Mouse (Mus musculus) forebrain, embryonic 13.5 days (tissue): ENCODE results near the gene Pgc. TPM values are rescaled to one million over a fixed set of nuclear protein-coding genes. Genes with fewer than 3 reads are reported as not detected.

Source experiments
- ATAC-seq: fragments of 200-750 bp; cut with Nextera tagmentation; 2 replicates; pipeline ENCODE4 v1.8.0; 2017
- H3K27ac ChIP-seq: fragments of 300-500 bp; sonication (generic); 2 replicates; pipeline ENCODE4 v1.5.1; 2015; ENCODE audit warnings: inconsistent platforms, mild to moderate bottlenecking, moderate library complexity
- H3K27me3 ChIP-seq: fragments of 300-500 bp; sonication (generic); 2 replicates; pipeline ENCODE4 v1.6.1; 2015; ENCODE audit warnings: mild to moderate bottlenecking, inconsistent platforms
- H3K36me3 ChIP-seq: fragments of 300-500 bp; sonication (generic); 2 replicates; pipeline ENCODE4 v1.6.1; 2015; ENCODE audit warnings: mild to moderate bottlenecking, inconsistent platforms; ENCODE audit not compliant: poor library complexity, severe bottlenecking
- H3K4me1 ChIP-seq: fragments of 300-500 bp; sonication (generic); 2 replicates; pipeline ENCODE4 v1.6.1; 2015; ENCODE audit warnings: inconsistent platforms
- H3K4me2 ChIP-seq: fragments of 300-500 bp; sonication (generic); 2 replicates; pipeline ENCODE4 v1.6.1; 2015; ENCODE audit warnings: inconsistent platforms, mild to moderate bottlenecking, moderate library complexity
- H3K4me3 ChIP-seq: fragments of 300-500 bp; sonication (generic); 2 replicates; pipeline ENCODE4 v1.5.1; 2015; ENCODE audit warnings: mild to moderate bottlenecking, inconsistent platforms
- H3K9ac ChIP-seq: fragments of 300-500 bp; sonication (generic); 2 replicates; pipeline ENCODE4 v1.6.1; 2015; ENCODE audit warnings: mild to moderate bottlenecking, inconsistent platforms
- H3K9me3 ChIP-seq: fragments of 300-500 bp; sonication (generic); replicated peaks from 2 replicates; pipeline ENCODE4 v1.6.1; 2016; ENCODE audit warnings: inconsistent platforms
- WGBS: fragments of 180-500 bp; shearing (Covaris S2); methylation state at CpG from one replicate; pipeline ENCODE4 v1.1.7; 2015; 5-methylcytosine and 5-hydroxymethylcytosine counted together
- polyA plus RNA-seq: library from polyadenylated mRNA; unstranded; fragments of >200 nt; fragmentation: Nextera tagmentation; extraction: Ambion mirVana; gene quantifications from 2 replicates; pipeline ENCODE4 v1.2.1, GENCODE M21; 2015

Gene Pgc
- polyA plus RNA-seq, 1 experiment from 2014 or later: not detected

DNA sequence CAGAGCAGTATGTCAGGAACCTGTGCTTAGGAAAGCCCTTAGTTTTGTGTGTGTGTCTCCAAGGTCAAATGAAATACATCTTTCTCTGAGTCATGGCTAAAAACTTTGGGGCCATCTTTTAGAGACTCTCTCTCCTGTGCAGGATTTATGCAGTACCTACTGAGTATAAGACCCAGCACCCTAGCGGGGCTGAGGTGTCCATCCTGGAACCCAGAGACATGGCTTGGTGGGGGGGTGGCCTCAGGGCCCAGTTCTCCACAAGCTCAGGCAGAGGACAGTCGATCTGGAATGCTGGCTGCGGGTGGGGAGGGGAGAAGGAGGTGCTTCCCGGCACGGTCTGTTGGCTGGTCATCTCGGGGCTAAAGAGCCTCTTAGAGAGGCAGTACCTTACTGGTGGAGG lies 29.7 kb downstream of the Pgc start:
- Histone ChIP-seq H3K36me3 (no peaks in the 10 kb centered on the region), H3K9me3 (no peaks in the 10 kb centered on the region; the same call in 1 of the 2 replicates), H3K4me3 (no peak overlapping the region), H3K4me2 (no peak overlapping the region), H3K4me1 (no peaks in the 10 kb centered on the region; the same call in 1 of the 2 replicates), H3K27me3 (no peaks in the 10 kb centered on the region), H3K27ac (no peak overlapping the region), H3K9ac (no peak overlapping the region)
- ATAC-seq: no peak
- 45% methylated on average over 6 of the region's 6 CpGs for WGBS

GRCm38 (mm10) chr17:47757056-47757610 lies 30.5 kb downstream of the Pgc start:
- Histone ChIP-seq H3K4me1 (no peaks in the 10 kb centered on the region; the same call in 1 of the 2 replicates), H3K9ac (no peak overlapping the region), H3K9me3 (no peaks in the 10 kb centered on the region), H3K4me2 (no peak overlapping the region), H3K27me3 (no peaks in the 10 kb centered on the region), H3K4me3 (no peak overlapping the region), H3K27ac (no peak overlapping the region), H3K36me3 (no peaks in the 10 kb centered on the region)
- 89% methylated on average over 7 of the region's 7 CpGs for WGBS
- ATAC-seq: no peak

DNA sequence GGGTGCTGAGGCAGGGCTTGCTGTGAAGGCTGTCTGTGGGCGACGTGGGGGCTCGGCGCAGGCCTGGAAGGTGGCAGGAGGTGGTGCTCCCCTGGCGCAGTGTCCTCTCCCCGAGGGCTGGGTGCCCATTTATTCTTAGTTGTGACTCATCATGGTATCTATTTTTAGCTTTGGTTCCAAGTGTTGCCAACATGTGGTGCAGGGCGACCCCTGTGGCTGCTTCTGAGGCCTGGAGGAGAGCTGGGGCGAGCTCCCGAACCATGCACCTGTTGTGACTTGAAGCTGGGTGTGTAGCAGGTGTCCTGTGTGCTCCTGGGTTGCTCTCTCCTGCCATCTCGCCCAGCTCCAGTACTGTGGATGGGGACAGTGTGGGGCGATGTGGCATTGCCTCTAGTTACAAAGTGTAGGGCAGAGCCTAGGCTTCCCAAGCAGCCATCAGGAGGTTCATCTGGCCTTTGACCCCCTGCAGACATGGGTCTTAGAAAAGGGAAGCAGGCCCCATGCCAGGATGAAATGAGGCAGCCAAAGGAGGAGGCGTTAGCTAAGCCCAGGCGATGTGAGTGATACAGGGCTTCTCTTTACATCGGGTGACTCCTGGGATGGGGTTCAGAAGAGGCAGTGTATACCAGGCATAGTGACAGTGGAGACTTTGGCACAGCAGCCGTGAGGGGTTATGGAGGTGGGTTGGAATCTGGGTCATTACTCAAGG lies 33.2 kb downstream of the Pgc start:
- Histone ChIP-seq H3K27me3 (no peaks in the 10 kb centered on the region), H3K9ac (no peak overlapping the region), H3K27ac (no peak overlapping the region), H3K36me3 (no peaks in the 10 kb centered on the region), H3K4me2 (no peak overlapping the region), H3K4me1 (peaks cover 16% of the 10 kb centered on the region), H3K9me3 (no peaks in the 10 kb centered on the region), H3K4me3 (no peak overlapping the region)
- 74% methylated on average over 15 of the region's 15 CpGs for WGBS
- ATAC-seq: no peak

GRCm38 (mm10) chr17:47762028-47762427 lies 35.4 kb downstream of the Pgc start:
- H3K4me2 ChIP-seq: no peak overlapping the region
- 0 out of 2 replicates have a peak overlapping the region, but pooled peaks have one; percentile 1 for H3K9ac ChIP-seq
- no peaks in the 10 kb centered on the region for H3K36me3 ChIP-seq
- H3K4me3 ChIP-seq: no peak overlapping the region
- ATAC-seq: no peak
- WGBS: 84% methylated on average over 7 of the region's 7 CpGs
- no peak overlapping the region for H3K27ac ChIP-seq
- no peaks in the 10 kb centered on the region for H3K9me3 ChIP-seq
- H3K4me1 ChIP-seq: peaks cover 16% of the 10 kb centered on the region
- 0 out of 2 replicates have a peak, but pooled peaks cover 7% of the 10 kb centered on the region for H3K27me3 ChIP-seq

DNA sequence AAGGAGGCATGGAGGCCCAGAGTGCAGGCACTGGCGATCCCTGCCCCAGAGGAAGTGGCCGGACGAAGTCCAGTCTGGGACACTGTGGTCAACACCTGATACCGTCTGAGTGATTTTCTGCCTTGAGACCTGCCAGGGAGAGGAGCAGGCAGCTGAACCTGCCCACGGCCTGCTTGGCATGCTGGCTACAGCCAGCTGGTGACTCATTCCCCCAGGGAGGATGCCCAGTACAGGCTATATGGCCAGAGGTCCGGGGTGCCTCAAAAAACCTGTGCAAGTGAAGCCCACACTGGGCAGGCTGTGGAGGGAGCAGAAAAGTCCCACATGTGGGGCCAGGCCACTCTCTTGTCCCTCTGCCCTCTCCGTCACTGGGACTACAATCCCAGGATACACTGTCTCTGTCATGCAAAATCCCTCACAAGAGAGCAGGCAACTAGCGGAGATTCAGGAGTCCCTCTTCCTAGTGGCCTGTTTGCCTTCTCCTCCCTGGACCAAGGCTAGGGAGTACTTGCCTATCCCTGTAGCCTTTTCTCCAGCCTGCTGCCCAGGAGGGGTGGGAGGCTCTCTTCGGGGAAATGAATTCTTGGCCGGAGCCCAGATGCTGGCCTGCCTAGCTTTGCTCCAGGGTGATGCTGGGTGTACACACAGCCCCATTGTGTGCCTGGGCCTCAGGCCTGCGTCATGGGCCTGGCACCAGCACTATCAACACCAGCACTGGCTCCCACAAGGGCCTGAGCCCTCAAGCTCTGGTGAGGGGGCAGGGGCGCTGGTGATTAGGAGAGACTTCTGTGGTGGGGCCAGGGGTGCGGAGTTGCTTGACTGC lies 36.1 kb downstream of the Pgc start:
- no peaks in the 10 kb centered on the region for H3K36me3 ChIP-seq
- 72% methylated on average over 13 of the region's 13 CpGs for WGBS
- no peak overlapping the region for H3K4me2 ChIP-seq
- ATAC-seq: peak; percentile 93
- no peak overlapping the region for H3K4me3 ChIP-seq
- 0 out of 2 replicates have a peak, but pooled peaks cover 7% of the 10 kb centered on the region for H3K27me3 ChIP-seq
- H3K27ac ChIP-seq: peak overlapping the region; percentile 44
- peak overlapping the region; percentile 41; the same call in 1 of the 2 replicates for H3K9ac ChIP-seq
- H3K4me1 ChIP-seq: peaks cover 16% of the 10 kb centered on the region
- H3K9me3 ChIP-seq: no peaks in the 10 kb centered on the region

- no peak overlapping the region for H3K4me2 ChIP-seq
- no peak overlapping the region for H3K4me3 ChIP-seq
- WGBS: 73% methylated on average over 4 of the region's 4 CpGs
- 0 out of 2 replicates have a peak, but pooled peaks cover 10% of the 10 kb centered on the region for H3K27me3 ChIP-seq
- no peak overlapping the region for H3K27ac ChIP-seq
- no peak for ATAC-seq
- H3K36me3 ChIP-seq: no peaks in the 10 kb centered on the region
- no peak overlapping the region for H3K9ac ChIP-seq
- H3K4me1 ChIP-seq: peaks cover 16% of the 10 kb centered on the region
- no peaks in the 10 kb centered on the region for H3K9me3 ChIP-seq
Observed at GRCm38 (mm10) chr17:47765986-47766385, 39.3 kb downstream of the Pgc start.

GRCm38 (mm10) chr17:47766407-47767043 lies 39.9 kb downstream of the Pgc start:
- Histone ChIP-seq H3K9ac (no peak overlapping the region), H3K27ac (no peak overlapping the region), H3K27me3 (0 out of 2 replicates have a peak, but pooled peaks cover 10% of the 10 kb centered on the region), H3K4me2 (no peak overlapping the region), H3K36me3 (no peaks in the 10 kb centered on the region), H3K4me1 (peaks cover 16% of the 10 kb centered on the region), H3K9me3 (no peaks in the 10 kb centered on the region), H3K4me3 (no peak overlapping the region)
- no peak for ATAC-seq
- 90% methylated on average over 6 of the region's 6 CpGs for WGBS

GRCm38 (mm10) chr17:47767081-47767455 lies 40.4 kb downstream of the Pgc start:
- 77% methylated on average over 2 of the region's 2 CpGs for WGBS
- H3K9ac ChIP-seq: no peak overlapping the region
- no peak overlapping the region for H3K27ac ChIP-seq
- H3K4me2 ChIP-seq: no peak overlapping the region
- no peak for ATAC-seq
- H3K36me3 ChIP-seq: no peaks in the 10 kb centered on the region
- 0 out of 2 replicates have a peak, but pooled peaks cover 10% of the 10 kb centered on the region for H3K27me3 ChIP-seq
- H3K4me3 ChIP-seq: no peak overlapping the region
- H3K4me1 ChIP-seq: peaks cover 16% of the 10 kb centered on the region
- H3K9me3 ChIP-seq: peaks cover 3% of the 10 kb centered on the region

DNA sequence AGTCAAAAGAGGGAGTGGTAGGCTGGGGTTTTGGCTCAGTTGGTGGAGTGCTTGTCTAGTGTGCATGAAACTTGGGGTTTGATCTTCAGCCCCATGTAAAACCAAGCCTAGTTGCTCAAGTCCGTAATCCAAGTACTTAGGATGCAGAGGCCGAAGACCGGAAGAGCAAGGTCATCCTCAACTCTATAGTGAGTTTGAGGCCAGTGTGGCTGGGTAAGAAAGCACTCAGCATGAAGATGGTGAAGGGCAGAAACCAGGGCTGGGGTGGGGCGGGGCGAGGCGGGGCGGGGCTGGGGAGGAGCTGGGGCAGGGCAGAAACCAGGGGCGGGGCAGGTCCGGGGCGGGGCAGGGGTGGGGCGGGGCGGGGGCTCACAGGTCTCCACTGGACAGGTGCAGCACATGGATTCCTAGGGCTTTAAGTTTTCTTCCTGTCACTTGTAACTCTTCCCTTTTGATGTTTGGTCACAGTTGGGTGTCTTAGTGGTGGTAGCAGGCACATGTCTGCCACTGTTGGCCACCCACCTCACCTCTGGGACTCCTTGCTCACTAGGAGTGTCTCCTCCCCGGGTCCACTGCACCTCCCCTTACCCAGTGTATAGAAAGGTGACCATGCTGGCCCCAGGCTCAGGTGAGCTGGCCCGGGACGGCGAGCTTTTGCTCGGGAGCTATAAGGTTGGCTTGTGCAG lies 41.0 kb downstream of the Pgc start:
- no peaks in the 10 kb centered on the region for H3K36me3 ChIP-seq
- no peak overlapping the region for H3K9ac ChIP-seq
- ATAC-seq: no peak

DNA sequence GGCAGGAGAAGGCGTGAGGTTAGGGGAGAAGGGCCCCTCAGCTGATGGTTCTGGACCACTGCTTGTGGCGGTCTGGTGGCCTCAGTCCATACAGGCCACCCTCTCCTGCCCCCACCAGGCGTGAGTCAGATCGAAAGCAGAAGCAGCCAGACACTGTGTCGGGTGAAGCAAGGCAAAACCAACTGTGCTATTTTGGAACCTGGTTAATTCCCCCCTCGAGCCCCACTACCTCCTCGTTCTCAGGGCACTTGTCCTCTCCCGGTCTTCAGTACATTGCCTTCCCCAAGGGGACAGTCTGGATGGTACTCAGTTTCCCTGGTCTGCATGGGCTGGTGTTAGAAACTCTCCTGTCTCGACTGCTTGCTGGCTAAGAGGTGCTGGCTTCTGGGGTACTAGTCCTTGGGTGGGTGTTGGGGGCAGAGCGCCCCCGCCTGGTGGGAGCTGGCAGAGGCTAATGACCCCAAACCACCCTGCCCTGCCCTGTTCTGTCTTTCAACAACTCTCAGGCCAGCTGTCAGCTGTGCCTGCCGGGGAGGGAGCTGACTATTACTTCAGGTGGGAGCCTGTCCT lies 42.1 kb downstream of the Pgc start:
- 0 out of 2 replicates have a peak, but pooled peaks cover 10% of the 10 kb centered on the region for H3K27me3 ChIP-seq
- H3K9ac ChIP-seq: no peak overlapping the region
- H3K36me3 ChIP-seq: no peaks in the 10 kb centered on the region
- H3K27ac ChIP-seq: no peak overlapping the region
- no peak overlapping the region for H3K4me3 ChIP-seq
- WGBS: 56% methylated on average over 12 of the region's 12 CpGs
- ATAC-seq: no peak
- H3K4me1 ChIP-seq: peaks cover under 1% of the 10 kb centered on the region; the same call in 1 of the 2 replicates
- peaks cover 9% of the 10 kb centered on the region for H3K9me3 ChIP-seq
- H3K4me2 ChIP-seq: no peak overlapping the region

More for the DNA sequence above, 41.0 kb downstream of the Pgc start:
- Histone ChIP-seq H3K4me2 (no peak overlapping the region), H3K4me1 (peaks cover 12% of the 10 kb centered on the region), H3K27me3 (0 out of 2 replicates have a peak, but pooled peaks cover 10% of the 10 kb centered on the region), H3K27ac (no peak overlapping the region), H3K4me3 (no peak overlapping the region), H3K9me3 (peaks cover 8% of the 10 kb centered on the region)
- WGBS: 65% methylated on average over 10 of the region's 17 CpGs
